Mouse (Mus musculus): ENCODE measurements around the gene Cd276. TPM values are rescaled to one million over a fixed set of nuclear protein-coding genes. Genes with fewer than 3 reads are reported as not detected.
"Not testable (repeated sequence)": the region's sequence is repeated elsewhere in the genome, so short reads cannot be mapped to it uniquely, and the experiment has no call there.

Cd276 gene
- 38.5 and 41.9 TPM in 2 replicates for polyA plus RNA-seq (2015; fragmentation: Nextera tagmentation; extraction: Ambion mirVana)

GRCm38 (mm10) chr9:58554908-58555684, at the start of gene Cd276:
Gene Cd276 (minus strand): TSS chr9:58555437.
- Histone ChIP-seq H3K9me3 (ENCODE audit: low read length) (no peaks in the 10 kb centered on the region), H3K27me3 (ENCODE audit: insufficient read depth, low read length) (no peaks in the 10 kb centered on the region), H3K4me1 (ENCODE audit: insufficient read depth, low read length) (peaks cover 22% of the 10 kb centered on the region; the same call in 1 of the 2 replicates), H3K4me2 (replicated peaks; ENCODE audit: low read depth, low read length) (peak within 1 kb of the TSS; percentile 66), H3K9ac (replicated peaks; ENCODE audit: low read length) (peak within 1 kb of the TSS; percentile 95), H3K4me3 (ENCODE audit: low read length) (peak within 1 kb of the TSS; percentile 81), H3K36me3 (ENCODE audit: insufficient read depth, low read length) (no peaks in the 10 kb centered on the region), H3K27ac (ENCODE audit: low read length) (peak within 1 kb of the TSS; percentile 93)
- 0% methylated on average over 57 of the region's 68 CpGs for WGBS
- ATAC-seq (ENCODE audit: low FRiP score, low TSS enrichment): peak; percentile 75

- Histone ChIP-seq H3K36me3 (ENCODE audit: insufficient read depth, low read length) (no peaks in the 10 kb centered on the region), H3K9ac (replicated peaks; ENCODE audit: low read length) (no peak overlapping the region), H3K4me3 (ENCODE audit: low read length) (no peak overlapping the region), H3K4me2 (replicated peaks; ENCODE audit: low read depth, low read length) (no peak overlapping the region), H3K27me3 (ENCODE audit: insufficient read depth, low read length) (no peaks in the 10 kb centered on the region), H3K4me1 (ENCODE audit: insufficient read depth, low read length) (peaks cover 3% of the 10 kb centered on the region; the same call in 1 of the 2 replicates), H3K27ac (ENCODE audit: low read length) (no peak overlapping the region), H3K9me3 (ENCODE audit: low read length) (no peaks in the 10 kb centered on the region)
- WGBS: 94% methylated on average over 1 of the region's 1 CpGs
- no peak for ATAC-seq (ENCODE audit: low FRiP score, low TSS enrichment)
Measured at GRCm38 (mm10) chr9:58595313-58595712, 40.1 kb upstream of the Cd276 start.

- Histone ChIP-seq H3K36me3 (ENCODE audit: insufficient read depth, low read length) (0 out of 2 replicates have a peak, but pooled peaks cover 2% of the 10 kb centered on the region), H3K9ac (replicated peaks; ENCODE audit: low read length) (no peak overlapping the region), H3K27ac (ENCODE audit: low read length) (no peak overlapping the region), H3K9me3 (ENCODE audit: low read length) (no peaks in the 10 kb centered on the region), H3K27me3 (ENCODE audit: insufficient read depth, low read length) (no peaks in the 10 kb centered on the region), H3K4me2 (replicated peaks; ENCODE audit: low read depth, low read length) (no peak overlapping the region), H3K4me3 (ENCODE audit: low read length) (no peak overlapping the region), H3K4me1 (ENCODE audit: insufficient read depth, low read length) (peaks cover 14% of the 10 kb centered on the region)
- ATAC-seq (ENCODE audit: low FRiP score, low TSS enrichment): no peak
- 76% methylated on average over 4 of the region's 4 CpGs for WGBS
Measured at GRCm38 (mm10) chr9:58588657-58589056, 33.4 kb upstream of the Cd276 start.

GRCm38 (mm10) chr9:58584323-58584722, 29.1 kb upstream of the Cd276 start:
- Histone ChIP-seq H3K4me3 (ENCODE audit: low read length) (no peak overlapping the region), H3K27me3 (ENCODE audit: insufficient read depth, low read length) (no peaks in the 10 kb centered on the region), H3K4me2 (replicated peaks; ENCODE audit: low read depth, low read length) (no peak overlapping the region), H3K9ac (replicated peaks; ENCODE audit: low read length) (no peak overlapping the region), H3K36me3 (ENCODE audit: insufficient read depth, low read length) (0 out of 2 replicates have a peak, but pooled peaks cover 2% of the 10 kb centered on the region), H3K9me3 (ENCODE audit: low read length) (no peaks in the 10 kb centered on the region), H3K4me1 (ENCODE audit: insufficient read depth, low read length) (peaks cover 21% of the 10 kb centered on the region), H3K27ac (ENCODE audit: low read length) (no peak overlapping the region)
- WGBS: 78% methylated on average over 1 of the region's 1 CpGs
- no peak for ATAC-seq (ENCODE audit: low FRiP score, low TSS enrichment)

- Histone ChIP-seq H3K27ac (ENCODE audit: low read length) (peak overlapping the region; percentile 96), H3K36me3 (ENCODE audit: insufficient read depth, low read length) (0 out of 2 replicates have a peak, but pooled peaks cover 2% of the 10 kb centered on the region), H3K27me3 (ENCODE audit: insufficient read depth, low read length) (no peaks in the 10 kb centered on the region), H3K4me1 (ENCODE audit: insufficient read depth, low read length) (peaks cover 21% of the 10 kb centered on the region), H3K9ac (replicated peaks; ENCODE audit: low read length) (peak overlapping the region; percentile 97), H3K9me3 (ENCODE audit: low read length) (no peaks in the 10 kb centered on the region), H3K4me2 (replicated peaks; ENCODE audit: low read depth, low read length) (peak overlapping the region; percentile 85), H3K4me3 (ENCODE audit: low read length) (peak overlapping the region; percentile 89)
- no peak for ATAC-seq (ENCODE audit: low FRiP score, low TSS enrichment)
- WGBS: under 1% methylated on average over 8 of the region's 8 CpGs
Measured at GRCm38 (mm10) chr9:58583267-58583641, 28.0 kb upstream of the Cd276 start.

GRCm38 (mm10) chr9:58582581-58583266, 27.5 kb upstream of the Cd276 start:
- H3K4me3 ChIP-seq (ENCODE audit: low read length): peak overlapping the region; percentile 89
- H3K36me3 ChIP-seq (ENCODE audit: insufficient read depth, low read length): no peaks in the 10 kb centered on the region
- ATAC-seq (ENCODE audit: low FRiP score, low TSS enrichment): peak; percentile 81
- peaks cover 21% of the 10 kb centered on the region for H3K4me1 ChIP-seq (ENCODE audit: insufficient read depth, low read length)
- H3K9me3 ChIP-seq (ENCODE audit: low read length): no peaks in the 10 kb centered on the region
- peak overlapping the region; percentile 97 for H3K9ac ChIP-seq (replicated peaks; ENCODE audit: low read length)
- peak overlapping the region; percentile 96 for H3K27ac ChIP-seq (ENCODE audit: low read length)
- no peaks in the 10 kb centered on the region for H3K27me3 ChIP-seq (ENCODE audit: insufficient read depth, low read length)
- peak overlapping the region; percentile 85 for H3K4me2 ChIP-seq (replicated peaks; ENCODE audit: low read depth, low read length)
- WGBS: under 1% methylated on average over 42 of the region's 42 CpGs

GRCm38 (mm10) chr9:58581958-58582540, 26.8 kb upstream of the Cd276 start, which contains the start of gene Nptn:
Gene Nptn (plus strand): TSS chr9:58582240.
- peaks cover 21% of the 10 kb centered on the region for H3K4me1 ChIP-seq (ENCODE audit: insufficient read depth, low read length)
- H3K27me3 ChIP-seq (ENCODE audit: insufficient read depth, low read length): no peaks in the 10 kb centered on the region
- under 1% methylated on average over 31 of the region's 56 CpGs for WGBS
- peak; percentile 99 for ATAC-seq (ENCODE audit: low FRiP score, low TSS enrichment)
- peak within 1 kb of the TSS; percentile 97 for H3K9ac ChIP-seq (replicated peaks; ENCODE audit: low read length)
- H3K4me2 ChIP-seq (replicated peaks; ENCODE audit: low read depth, low read length): peak within 1 kb of the TSS; percentile 85
- H3K36me3 ChIP-seq (ENCODE audit: insufficient read depth, low read length): no peaks in the 10 kb centered on the region
- peak within 1 kb of the TSS; percentile 89 for H3K4me3 ChIP-seq (ENCODE audit: low read length)
- peak within 1 kb of the TSS; percentile 96 for H3K27ac ChIP-seq (ENCODE audit: low read length)
- no peaks in the 10 kb centered on the region for H3K9me3 ChIP-seq (ENCODE audit: low read length)

- peak overlapping the region; percentile 62 for H3K9ac ChIP-seq (replicated peaks; ENCODE audit: low read length)
- H3K9me3 ChIP-seq (ENCODE audit: low read length): no peaks in the 10 kb centered on the region
- 28% methylated on average over 8 of the region's 8 CpGs for WGBS
- H3K36me3 ChIP-seq (ENCODE audit: insufficient read depth, low read length): no peaks in the 10 kb centered on the region
- ATAC-seq (ENCODE audit: low FRiP score, low TSS enrichment): peak; percentile 16; the same call in 1 of the 2 replicates
- H3K4me1 ChIP-seq (ENCODE audit: insufficient read depth, low read length): peaks cover 17% of the 10 kb centered on the region
- H3K27ac ChIP-seq (ENCODE audit: low read length): peak overlapping the region; percentile 86
- H3K4me2 ChIP-seq (replicated peaks; ENCODE audit: low read depth, low read length): peak overlapping the region; percentile 57
- peak overlapping the region; percentile 39 for H3K4me3 ChIP-seq (ENCODE audit: low read length)
- H3K27me3 ChIP-seq (ENCODE audit: insufficient read depth, low read length): no peaks in the 10 kb centered on the region
Measured at GRCm38 (mm10) chr9:58581283-58581930, 26.2 kb upstream of the Cd276 start.

- ATAC-seq (ENCODE audit: low FRiP score, low TSS enrichment); H3K9ac ChIP-seq (replicated peaks; ENCODE audit: low read length); H3K4me2 ChIP-seq (replicated peaks; ENCODE audit: low read depth, low read length); H3K9me3 ChIP-seq (ENCODE audit: low read length); H3K4me3 ChIP-seq (ENCODE audit: low read length); H3K27me3 ChIP-seq (ENCODE audit: insufficient read depth, low read length); H3K27ac ChIP-seq (ENCODE audit: low read length); H3K36me3 ChIP-seq (ENCODE audit: insufficient read depth, low read length): not testable (repeated sequence)
- H3K4me1 ChIP-seq (ENCODE audit: insufficient read depth, low read length): peaks cover 14% of the 10 kb centered on the region; the same call in 1 of the 2 replicates
- whole genome bisulfite sequencing: 76% methylated on average over 10 of the region's 10 CpGs
Measured at GRCm38 (mm10) chr9:58580453-58581195, 25.4 kb upstream of the Cd276 start.
